Mouse (Mus musculus) olfactory bulb, adult 2 months (tissue): Measurements from ENCODE around the gene Letm1. TPM values are rescaled to one million over a fixed set of nuclear protein-coding genes. Genes with fewer than 3 reads are reported as not detected.

Experiments
- H3K27ac ChIP-seq: fragments of 200-500 bp; 2 replicates; pipeline ENCODE4 v1.5.1; 2012; ENCODE audit warnings: low read depth, low read length; ENCODE audit not compliant: insufficient read depth
- H3K4me1 ChIP-seq: fragments of 200-500 bp; 2 replicates; pipeline ENCODE4 v1.6.1; 2012; ENCODE audit warnings: low read length; ENCODE audit not compliant: control insufficient read depth, insufficient read depth
- H3K4me3 ChIP-seq: fragments of 200-500 bp; 2 replicates; pipeline ENCODE4 v1.5.1; 2012; ENCODE audit warnings: mild to moderate bottlenecking, low read depth, low read length, moderate library complexity; ENCODE audit not compliant: insufficient read depth
- CTCF ChIP-seq: fragments of 200-500 bp; IDR thresholded peaks from 2 replicates; pipeline ENCODE4 v1.5.1; 2012; ENCODE audit warnings: low read depth, mild to moderate bottlenecking, low read length, moderate library complexity; ENCODE audit not compliant: insufficient read depth
- POLR2A ChIP-seq: fragments of 200-500 bp; IDR thresholded peaks from 2 replicates; pipeline ENCODE4 v1.6.1; 2012; ENCODE audit warnings: mild to moderate bottlenecking, low read depth, low read length, moderate library complexity; ENCODE audit not compliant: insufficient read depth
- WGBS: fragments of 180-500 bp; shearing (Covaris S2); methylation state at CpG from one replicate; pipeline ENCODE4 v1.1.7; 2018; 5-methylcytosine and 5-hydroxymethylcytosine counted together
- polyA plus RNA-seq: library from polyadenylated mRNA; stranded (reverse); fragments of >200 nt; gene quantifications from 2 replicates; pipeline ENCODE4 v1.2.4, GENCODE M21; 2012; ENCODE audit warnings: low replicate concordance; ENCODE audit not compliant: missing spikeins, insufficient read depth, insufficient read length

Letm1 gene
- polyA plus RNA-seq, 1 experiment, result not detected

- H3K4me3 ChIP-seq, result peak overlapping the region; percentile 72
- no peak overlapping the region for H3K27ac ChIP-seq
- WGBS, result 4% methylated on average over 11 of the region's 11 CpGs
- peaks cover 7% of the 10 kb centered on the region for H3K4me1 ChIP-seq
- TF ChIP-seq POLR2A (no peak), CTCF (no peak)
These were observed 663 bp downstream of the Letm1 start for GRCm38 (mm10) chr5:33781964-33782344.

GRCm38 (mm10) chr5:33777195-33777594 is 5.4 kb downstream of the Letm1 start:
- H3K27ac ChIP-seq, result no peak overlapping the region
- TF ChIP-seq CTCF (no peak), POLR2A (no peak)
- H3K4me1 ChIP-seq, result peaks cover 5% of the 10 kb centered on the region
- no peak overlapping the region for H3K4me3 ChIP-seq

- Histone ChIP-seq H3K4me1 (no peaks in the 10 kb centered on the region), H3K27ac (no peak overlapping the region), H3K4me3 (no peak overlapping the region)
- 94% methylated on average over 8 of the region's 8 CpGs for WGBS
- TF ChIP-seq CTCF (no peak), POLR2A (no peak)
These were observed 39.1 kb downstream of the Letm1 start for GRCm38 (mm10) chr5:33743481-33743880.

- no peak for TF ChIP-seq POLR2A
- no peak for TF ChIP-seq CTCF
These were observed 42.1 kb downstream of the Letm1 start for GRCm38 (mm10) chr5:33740548-33740947.

GRCm38 (mm10) chr5:33738341-33738740 is 44.3 kb downstream of the Letm1 start:
- peaks cover 3% of the 10 kb centered on the region for H3K4me1 ChIP-seq
- no peak for TF ChIP-seq POLR2A
- no peak for TF ChIP-seq CTCF
- H3K27ac ChIP-seq, result no peak overlapping the region

More at GRCm38 (mm10) chr5:33740548-33740947, 42.1 kb downstream of the Letm1 start:
- 90% methylated on average over 4 of the region's 4 CpGs for WGBS
- peaks cover 3% of the 10 kb centered on the region for H3K4me1 ChIP-seq
- H3K4me3 ChIP-seq, result no peak overlapping the region
- no peak overlapping the region for H3K27ac ChIP-seq

GRCm38 (mm10) chr5:33737903-33738321 is 44.7 kb downstream of the Letm1 start:
- peaks cover 3% of the 10 kb centered on the region for H3K4me1 ChIP-seq
- no peak overlapping the region for H3K27ac ChIP-seq
- TF ChIP-seq POLR2A, result no peak
- peak; percentile 29; the same call in 1 of the 2 replicates for TF ChIP-seq CTCF
- 17% methylated on average over 7 of the region's 7 CpGs for WGBS
- no peak overlapping the region for H3K4me3 ChIP-seq

More at GRCm38 (mm10) chr5:33738341-33738740, 44.3 kb downstream of the Letm1 start:
- H3K4me3 ChIP-seq, result no peak overlapping the region

- Histone ChIP-seq H3K4me3 (no peak overlapping the region), H3K27ac (no peak overlapping the region), H3K4me1 (peaks cover 4% of the 10 kb centered on the region)
- 78% methylated on average over 9 of the region's 9 CpGs for whole genome bisulfite sequencing
- TF ChIP-seq POLR2A, result no peak
- TF ChIP-seq CTCF, result no peak
These were observed 46.4 kb downstream of the Letm1 start for GRCm38 (mm10) chr5:33736230-33736629.

- no peak overlapping the region for H3K4me3 ChIP-seq
- no peak for TF ChIP-seq CTCF
- no peak for TF ChIP-seq POLR2A
- 90% methylated on average over 16 of the region's 16 CpGs for WGBS
- H3K27ac ChIP-seq, result no peak overlapping the region
- H3K4me1 ChIP-seq, result peaks cover 8% of the 10 kb centered on the region
These were observed 47.1 kb downstream of the Letm1 start for GRCm38 (mm10) chr5:33735412-33736092.

GRCm38 (mm10) chr5:33733837-33734236 is 48.8 kb downstream of the Letm1 start:
- Histone ChIP-seq H3K4me3 (no peak overlapping the region), H3K27ac (no peak overlapping the region), H3K4me1 (peaks cover 8% of the 10 kb centered on the region)
- no peak for TF ChIP-seq POLR2A
- TF ChIP-seq CTCF, result no peak
- 95% methylated on average over 12 of the region's 12 CpGs for WGBS

- Histone ChIP-seq H3K4me1 (peaks cover 4% of the 10 kb centered on the region; the same call in 1 of the 2 replicates), H3K4me3 (no peak overlapping the region), H3K27ac (no peak overlapping the region)
- 74% methylated on average over 21 of the region's 21 CpGs for WGBS
- no peak for TF ChIP-seq CTCF
- no peak for TF ChIP-seq POLR2A
These were observed 51.6 kb downstream of the Letm1 start for GRCm38 (mm10) chr5:33731051-33731450.
